Mouse (Mus musculus) bone marrow, adult 2 months (tissue): ENCODE data around the gene Cyb5r3.

Experiments used
- CTCF ChIP-seq: fragments of 200-500 bp; IDR thresholded peaks from 2 replicates; pipeline ENCODE4 v1.5.1; 2011; ENCODE audit warnings: low read length, control low read depth; ENCODE audit not compliant: control insufficient read depth, insufficient read depth
- POLR2A ChIP-seq: fragments of 200-500 bp; IDR thresholded peaks from 2 replicates; pipeline ENCODE4 v1.6.1; 2011; ENCODE audit warnings: low read depth, mild to moderate bottlenecking, control low read depth, low read length, borderline replicate concordance; ENCODE audit not compliant: control insufficient read depth

GRCm38 (mm10) chr15:83168875-83169771, 3.3 kb downstream of the Cyb5r3 start:
- TF ChIP-seq CTCF (no peak), POLR2A (no peak)
